Comparison of ENCODE assay signal across 14 mouse cellular contexts in the genomic region with DNA sequence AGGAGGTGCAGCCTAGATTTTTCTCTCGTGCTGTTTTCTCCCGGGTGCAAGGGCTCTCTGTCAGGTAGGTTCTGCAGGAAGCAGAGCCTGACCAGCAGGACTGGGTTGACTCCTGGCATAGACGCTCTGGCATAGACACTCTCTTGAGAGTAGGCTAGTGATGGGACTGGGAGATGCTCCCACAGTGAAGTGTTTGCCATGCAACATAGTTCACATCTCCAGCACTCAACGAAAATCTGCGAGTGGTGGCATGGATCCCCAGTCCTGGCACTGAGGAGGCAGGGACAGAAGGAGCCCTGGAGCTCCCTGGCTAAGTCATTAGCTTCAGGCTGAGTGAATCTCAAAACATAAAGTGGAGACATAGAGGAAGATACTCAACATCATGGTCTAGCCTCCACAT.
"Had no signal": no experiment of that assay in that cellular context is flagged by ENCODE, and none has a peak within 500 bp of the region (broad histone marks: within the 10 kb centered on the region; RNA-seq: fewer than 3 reads in every experiment).

No protein-coding gene starts in this region.

- DNase-seq: kidney, postnatal 14 days; lung, embryonic 14.5 days; lung, postnatal 10 days; lung, postnatal 4 days; midbrain, embryonic 14.5 days; right cerebral cortex, postnatal 4 days; thymus, adult 2 months; thymus, postnatal 36 days had no signal

- H3K27ac ChIP-seq: limb, embryonic 15.5 days; liver, embryonic 12.5 days; midbrain, embryonic 10.5 days; neural tube, embryonic 15.5 days; stomach, embryonic 15.5 days had no signal

- H3K9me3 ChIP-seq: limb, embryonic 15.5 days; liver, embryonic 12.5 days; midbrain, embryonic 10.5 days; neural tube, embryonic 15.5 days; stomach, embryonic 15.5 days had no signal

- H3K4me2 ChIP-seq: limb, embryonic 15.5 days; liver, embryonic 12.5 days; lung, embryonic 14.5 days; neural tube, embryonic 15.5 days; stomach, embryonic 15.5 days had no signal

- H3K27me3 ChIP-seq: neural tube, embryonic 15.5 days; stomach, embryonic 15.5 days had no signal

- H3K4me3 ChIP-seq: limb, embryonic 15.5 days; liver, embryonic 12.5 days; midbrain, embryonic 10.5 days; myocyte; neural tube, embryonic 15.5 days; stomach, embryonic 15.5 days had no signal

- H3K9ac ChIP-seq: limb, embryonic 15.5 days; liver, embryonic 12.5 days; lung, embryonic 14.5 days; neural tube, embryonic 15.5 days; stomach, embryonic 15.5 days had no signal

- H3K36me3 ChIP-seq: limb, embryonic 15.5 days; liver, embryonic 12.5 days; midbrain, embryonic 10.5 days; neural tube, embryonic 15.5 days; stomach, embryonic 15.5 days had no signal

- ATAC-seq: liver, embryonic 12.5 days had no signal
